Mouse (Mus musculus) erythroid progenitor cell, adult 5-6 weeks (primary cell): ENCODE measurements around the gene Smndc1. TPM values are rescaled to one million over a fixed set of nuclear protein-coding genes. Genes with fewer than 3 reads are reported as not detected.

Experiments used
- ATAC-seq: replicated peaks from 2 replicates; pipeline ENCODE4 v1.8.0; 2016; ENCODE audit warnings: moderate number of reproducible peaks, mild to moderate bottlenecking, moderate TSS enrichment, inconsistent platforms; ENCODE audit not compliant: poor library complexity, low FRiP score, severe bottlenecking
- total RNA-seq, 2 experiments: library from RNA; stranded (forward) in 1 of 2; stranded (reverse) in 1 of 2; fragments of 150-400 nt in 1 of 2; fragments of 186-747, 209-891 nt in 1 of 2; gene quantifications; 2 replicates each; pipeline versions ENCODE4 v1.2.3 to v1.2.4; 2015 to 2017; ENCODE audit warnings: low replicate concordance in 2 of 2

Smndc1 gene
- total RNA-seq, 2 experiments from 2014 or later, result 31.5 to 54.9 TPM

GRCm38 (mm10) chr19:53391787-53392186, 1.4 kb upstream of the Smndc1 start:
- ATAC-seq, result no peak

- no peak for ATAC-seq
These were observed 1.0 kb upstream of the Smndc1 start for GRCm38 (mm10) chr19:53391386-53391785.

GRCm38 (mm10) chr19:53389851-53390431, 437 bp downstream of the Smndc1 start:
- ATAC-seq, result peak; percentile 50

- no peak for ATAC-seq
These were observed 961 bp downstream of the Smndc1 start for GRCm38 (mm10) chr19:53389417-53389816.

- no peak for ATAC-seq
These were observed 7.0 kb downstream of the Smndc1 start for GRCm38 (mm10) chr19:53383336-53383735.

GRCm38 (mm10) chr19:53378421-53378820, 12.0 kb downstream of the Smndc1 start:
- ATAC-seq, result no peak

- ATAC-seq, result no peak
These were observed 12.7 kb downstream of the Smndc1 start for GRCm38 (mm10) chr19:53377652-53378051.

- no peak for ATAC-seq
These were observed 14.6 kb downstream of the Smndc1 start for GRCm38 (mm10) chr19:53375816-53376215.

GRCm38 (mm10) chr19:53375299-53375698, 15.1 kb downstream of the Smndc1 start:
- no peak for ATAC-seq

GRCm38 (mm10) chr19:53373570-53373969, 16.8 kb downstream of the Smndc1 start:
- ATAC-seq, result no peak

- ATAC-seq, result no peak
These were observed 18.7 kb downstream of the Smndc1 start, which contains the start of gene Gm10197 for GRCm38 (mm10) chr19:53371666-53372065. Gene Gm10197, minus strand, starts transcription at chr19:53371766.

GRCm38 (mm10) chr19:53370233-53370632, 20.1 kb downstream of the Smndc1 start:
- no peak for ATAC-seq

- ATAC-seq, result peak; percentile 64
These were observed 20.8 kb downstream of the Smndc1 start for GRCm38 (mm10) chr19:53369469-53370043.

- no peak for ATAC-seq
These were observed 23.5 kb downstream of the Smndc1 start for GRCm38 (mm10) chr19:53366881-53367280.

GRCm38 (mm10) chr19:53366057-53366775, 24.2 kb downstream of the Smndc1 start:
- ATAC-seq, result no peak

GRCm38 (mm10) chr19:53364963-53365362, 25.4 kb downstream of the Smndc1 start:
- ATAC-seq, result no peak

GRCm38 (mm10) chr19:53364551-53364950, 25.8 kb downstream of the Smndc1 start:
- no peak for ATAC-seq

- ATAC-seq, result peak; percentile 73
These were observed 27.4 kb downstream of the Smndc1 start for GRCm38 (mm10) chr19:53362967-53363366.

- ATAC-seq, result no peak
These were observed 30.0 kb downstream of the Smndc1 start for GRCm38 (mm10) chr19:53360265-53360958.

GRCm38 (mm10) chr19:53359160-53360033, 31.0 kb downstream of the Smndc1 start:
- no peak for ATAC-seq
